Mouse (Mus musculus) heart, postnatal 14 days (tissue): ENCODE data around the gene Krt7. TPM values are rescaled to one million over a fixed set of nuclear protein-coding genes. Genes with fewer than 3 reads are reported as not detected.

Experiments used
- DNase-seq, 2 experiments: peaks; one replicate each; pipeline ENCODE4 v3.0.0; 2021 to 2022
- intact Hi-C: fragments of 180-260 bp; cut with DNase I; formaldehyde crosslinking; loops from one replicate; pipeline ENCODE4 v1.15.1; 2025
- total RNA-seq, 2 experiments: library from RNA; stranded (reverse); gene quantifications; 2 replicates each; pipeline ENCODE4 v1.2.3; 2021

The Krt7 gene
- total RNA-seq, 2 experiments from 2014 or later = 3.2 to 3.4 TPM

- intact Hi-C loops = no loop called here
- DNase-seq = no peak
These were observed 14.1 kb downstream of the Krt7 start for GRCm38 (mm10) chr15:101424914-101425313.

GRCm38 (mm10) chr15:101436611-101437010 lies 25.8 kb downstream of the Krt7 start:
- no peak for DNase-seq
- intact Hi-C loops = no loop called here

- intact Hi-C loops = no loop called here
These were observed 27.7 kb downstream of the Krt7 start, which contains the start of gene Krt87 for GRCm38 (mm10) chr15:101438555-101438954. TSS of gene Krt87 (minus strand) at chr15:101438804.

GRCm38 (mm10) chr15:101440837-101441236 lies 30.0 kb downstream of the Krt7 start:
- no peak for DNase-seq
- intact Hi-C loops = no loop called here

More at GRCm38 (mm10) chr15:101438555-101438954, 27.7 kb downstream of the Krt7 start, which contains the start of gene Krt87:
- DNase-seq = no peak

GRCm38 (mm10) chr15:101446572-101446971 lies 35.7 kb downstream of the Krt7 start:
- intact Hi-C loops = no loop called here
- DNase-seq = peak; percentile 50 to 70

GRCm38 (mm10) chr15:101447444-101447843 lies 36.6 kb downstream of the Krt7 start, which contains the start of gene Krt88:
TSS of gene Krt88 (plus strand) at chr15:101447744.
- intact Hi-C loops = no loop called here
- DNase-seq = no peak

- intact Hi-C loops = loop anchor here (2.0 kb wide), 1 partner anchor 112 kb away; no protein-coding TSS in a partner anchor
- DNase-seq = peak; percentile 78 to 89
These were observed 42.4 kb downstream of the Krt7 start for GRCm38 (mm10) chr15:101453093-101453736.

- intact Hi-C loops = no loop called here
- no peak for DNase-seq
These were observed 43.9 kb downstream of the Krt7 start for GRCm38 (mm10) chr15:101454774-101455173.

GRCm38 (mm10) chr15:101455292-101455691 lies 44.4 kb downstream of the Krt7 start:
- intact Hi-C loops = no loop called here
- no peak for DNase-seq

GRCm38 (mm10) chr15:101455891-101456290 lies 45.0 kb downstream of the Krt7 start:
- DNase-seq = no peak
- intact Hi-C loops = no loop called here

GRCm38 (mm10) chr15:101458361-101458930 lies 47.6 kb downstream of the Krt7 start:
- intact Hi-C loops = no loop called here
- DNase-seq = peak in 1 of 2 experiments; percentile 10

GRCm38 (mm10) chr15:101459283-101459682 lies 48.4 kb downstream of the Krt7 start:
- intact Hi-C loops = no loop called here
- DNase-seq = no peak

GRCm38 (mm10) chr15:101463651-101464050 lies 52.8 kb downstream of the Krt7 start, which contains the start of gene Krt81:
TSS of gene Krt81 (minus strand) at chr15:101463751.
- DNase-seq = no peak

GRCm38 (mm10) chr15:101469093-101469492 lies 58.2 kb downstream of the Krt7 start:
- DNase-seq = no peak
- intact Hi-C loops = no loop called here

More at GRCm38 (mm10) chr15:101463651-101464050, 52.8 kb downstream of the Krt7 start, which contains the start of gene Krt81:
- intact Hi-C loops = no loop called here

- peak; percentile 18 to 40 for DNase-seq
- intact Hi-C loops = no loop called here
These were observed 62.2 kb downstream of the Krt7 start, which contains the start of gene Krt86 for GRCm38 (mm10) chr15:101472952-101473528. TSS of gene Krt86 (plus strand) at chr15:101473478.

- intact Hi-C loops = no loop called here
- peak; percentile 30 to 59 for DNase-seq
These were observed 68.3 kb downstream of the Krt7 start for GRCm38 (mm10) chr15:101479007-101479665.

- DNase-seq = no peak
- intact Hi-C loops = no loop called here
These were observed 68.8 kb downstream of the Krt7 start for GRCm38 (mm10) chr15:101479666-101480060.
